Comparison of ENCODE assay signal across 10 mouse cellular contexts in the genomic region with DNA sequence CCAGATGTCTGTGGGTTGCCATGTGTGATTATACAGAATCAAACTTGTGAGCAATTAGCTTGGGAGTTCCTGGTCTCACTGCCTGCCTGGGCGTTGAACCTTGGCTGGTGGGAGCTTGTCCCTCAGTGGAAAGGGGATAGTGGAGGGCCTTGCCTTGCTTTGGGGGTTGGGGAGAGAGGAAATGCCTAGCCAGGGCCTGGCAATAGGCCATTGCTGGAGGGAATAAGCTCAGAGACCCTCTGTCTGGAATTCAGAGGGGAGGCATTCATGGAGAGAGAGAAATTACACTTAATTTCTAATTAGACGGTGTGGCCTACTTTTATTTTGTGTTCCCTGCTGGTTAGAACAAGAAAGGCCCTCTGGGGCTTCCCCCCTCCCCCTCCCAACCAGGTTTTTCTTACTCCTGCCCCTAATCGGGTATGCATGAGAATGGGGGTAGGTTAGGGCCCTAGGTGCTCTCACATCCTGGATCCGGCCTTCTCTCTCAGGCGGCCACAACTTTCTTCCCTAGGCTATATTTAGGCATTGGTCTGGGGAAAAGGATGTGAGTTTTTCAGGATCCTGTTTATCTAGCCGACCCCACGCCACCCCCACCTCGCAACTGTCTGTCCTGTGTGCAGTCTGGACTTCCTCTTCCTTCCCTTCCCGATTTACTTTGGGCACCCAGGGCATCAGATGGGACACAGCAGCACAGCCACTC. TPM values are rescaled to one million over a fixed set of nuclear protein-coding genes. Genes with fewer than 3 reads are reported as not detected.
DNase-seq lines count a peak whose midpoint lies in the region; ATAC-seq and TF ChIP-seq lines count a peak whose summit lies in the region.
"Had no signal": no experiment of that assay in that cellular context is flagged by ENCODE, and none has a peak within 500 bp of the region (broad histone marks: within the 10 kb centered on the region; RNA-seq: fewer than 3 reads in every experiment).

No protein-coding gene starts in this region.

- H3K27ac ChIP-seq in gastrocnemius, adult 2 months: peak overlapping the region; percentile 63
- H3K27ac ChIP-seq in ES-Bruce4 (ENCODE audit: insufficient read depth, low read length): peak overlapping the region; percentile 40
- H3K27ac ChIP-seq in heart, embryonic 14.5 days (replicated peaks in 1 of 2; ENCODE audit: control insufficient read depth in 1 of 2, insufficient read depth in 1 of 2, low read depth in 2 of 2, low read length in 2 of 2): peak overlapping the region; percentile 39 to 62; a peak in 2 of 4 replicates
- peak overlapping the region; percentile 43; the same call in 1 of the 2 replicates for H3K27ac ChIP-seq in liver, embryonic 11.5 days (ENCODE audit: low read depth, low read length)
- no peak overlapping the region for H3K27ac ChIP-seq in midbrain, embryonic 15.5 days
- H3K27ac ChIP-seq: liver, embryonic 14.5 days had no signal

- H3K4me1 ChIP-seq in ES-Bruce4 (ENCODE audit: control insufficient read depth, insufficient read depth, low read length): peaks cover 8% of the 10 kb centered on the region
- peaks cover 20 to 27% of the 10 kb centered on the region in 2 experiments for H3K4me1 ChIP-seq in heart, embryonic 14.5 days (ENCODE audit: control insufficient read depth in 2 of 2, insufficient read depth in 2 of 2, low read length in 2 of 2)
- H3K4me1 ChIP-seq in liver, embryonic 11.5 days (replicated peaks; ENCODE audit: control insufficient read depth, insufficient read depth, low read length): peaks cover 50% of the 10 kb centered on the region
- H3K4me1 ChIP-seq in midbrain, embryonic 15.5 days: 0 out of 2 replicates have a peak, but pooled peaks cover 7% of the 10 kb centered on the region

- no peaks in the 10 kb centered on the region for H3K9me3 ChIP-seq in ES-Bruce4 (replicated peaks; ENCODE audit: control insufficient read depth, insufficient read depth, low read length, poor library complexity, severe bottlenecking)
- H3K9me3 ChIP-seq in heart, embryonic 14.5 days (ENCODE audit: control insufficient read depth, low read length): no peaks in the 10 kb centered on the region
- H3K9me3 ChIP-seq in liver, embryonic 11.5 days (ENCODE audit: control insufficient read depth, low read length): no peaks in the 10 kb centered on the region
- no peaks in the 10 kb centered on the region for H3K9me3 ChIP-seq in midbrain, embryonic 15.5 days

- H3K9ac ChIP-seq in ES-Bruce4 (ENCODE audit: low read depth, poor library complexity, severe bottlenecking): 0 out of 2 replicates have a peak overlapping the region, but pooled peaks have one; percentile 32
- no peak overlapping the region; the same call in 1 of the 2 replicates for H3K9ac ChIP-seq in heart, embryonic 14.5 days (ENCODE audit: low read length)
- 0 out of 2 replicates have a peak overlapping the region, but pooled peaks have one; percentile 14 for H3K9ac ChIP-seq in liver, embryonic 11.5 days (ENCODE audit: low read depth, low read length)
- no peak overlapping the region for H3K9ac ChIP-seq in midbrain, embryonic 15.5 days
- H3K9ac ChIP-seq: liver, embryonic 14.5 days had no signal

- TF ChIP-seq POLR2A in ES-Bruce4 (IDR thresholded peaks at IDR 0.05; ENCODE audit: insufficient read depth, low read length): no peak

- H3K4me3 ChIP-seq in gastrocnemius, adult 2 months: no peak overlapping the region; the same call in 1 of the 2 replicates
- H3K4me3 ChIP-seq in ES-Bruce4 (ENCODE audit: low read depth, low read length): no peak overlapping the region
- H3K4me3 ChIP-seq in heart, embryonic 14.5 days (ENCODE audit: control insufficient read depth in 1 of 2, insufficient read depth in 1 of 2, low read depth in 1 of 2, low read length in 2 of 2): no peak overlapping the region
- no peak overlapping the region for H3K4me3 ChIP-seq in liver, embryonic 11.5 days (ENCODE audit: low read depth, low read length)
- no peak overlapping the region for H3K4me3 ChIP-seq in midbrain, embryonic 15.5 days

- H3K4me2 ChIP-seq in heart, embryonic 14.5 days (ENCODE audit: low read length): no peak overlapping the region
- H3K4me2 ChIP-seq in liver, embryonic 11.5 days: no peak overlapping the region; the same call in 1 of the 2 replicates
- H3K4me2 ChIP-seq in midbrain, embryonic 15.5 days: no peak overlapping the region

- no peak for ATAC-seq in heart, embryonic 14.5 days (ENCODE audit: insufficient number of reproducible peaks, insufficient read depth, low FRiP score, low read depth)
- ATAC-seq in liver, embryonic 11.5 days (replicated peaks; ENCODE audit: low FRiP score): no peak
- ATAC-seq in midbrain, embryonic 15.5 days (replicated peaks): no peak

- TF ChIP-seq EP300 in ES-Bruce4 (IDR thresholded peaks at IDR 0.05; ENCODE audit: insufficient read depth, low read depth, low read length): 0 out of 2 replicates have a peak, but pooled peaks have one; percentile 34

- 31% methylated on average over 9 of the region's 9 CpGs for WGBS in heart, embryonic 14.5 days
- 38% methylated on average over 9 of the region's 9 CpGs for WGBS in liver, embryonic 11.5 days
- 69% methylated on average over 9 of the region's 9 CpGs for WGBS in midbrain, embryonic 15.5 days

- H3K36me3 ChIP-seq in ES-Bruce4 (ENCODE audit: control insufficient read depth, insufficient read depth, low read length, poor library complexity, severe bottlenecking): peaks cover 10% of the 10 kb centered on the region
- peaks cover 14% of the 10 kb centered on the region for H3K36me3 ChIP-seq in heart, embryonic 14.5 days (ENCODE audit: control insufficient read depth, insufficient read depth, low read length)
- peaks cover 17% of the 10 kb centered on the region for H3K36me3 ChIP-seq in liver, embryonic 11.5 days (ENCODE audit: control insufficient read depth, insufficient read depth, low read length)
- peaks cover 10% of the 10 kb centered on the region; the same call in 1 of the 2 replicates for H3K36me3 ChIP-seq in midbrain, embryonic 15.5 days (replicated peaks)

- H3K27me3 ChIP-seq in ES-Bruce4 (ENCODE audit: control insufficient read depth, insufficient read depth, low read length, poor library complexity, severe bottlenecking): no peaks in the 10 kb centered on the region
- H3K27me3 ChIP-seq in heart, embryonic 14.5 days (ENCODE audit: control insufficient read depth, insufficient read depth, low read length): no peaks in the 10 kb centered on the region
- H3K27me3 ChIP-seq in liver, embryonic 11.5 days (replicated peaks; ENCODE audit: control insufficient read depth, insufficient read depth, low read length): no peaks in the 10 kb centered on the region
- no peaks in the 10 kb centered on the region for H3K27me3 ChIP-seq in midbrain, embryonic 15.5 days (replicated peaks)

- no peak for DNase-seq in gastrocnemius, adult 2 months
- DNase-seq in gastrocnemius, postnatal 36 days: no peak
- no peak for DNase-seq in liver, embryonic 11.5 days (ENCODE audit: low spot score)
- no peak for DNase-seq in urinary bladder, adult 2 months (ENCODE audit: low spot score)
- no peak for DNase-seq in layer of hippocampus, adult 18-20 months (ENCODE audit: low spot score in 2 of 2)
- DNase-seq: right cerebral cortex, postnatal 14 days had no signal

- no peak for TF ChIP-seq CTCF in gastrocnemius, adult 2 months (IDR thresholded peaks at IDR 0.05)
- no peak for TF ChIP-seq CTCF in ES-Bruce4 (IDR thresholded peaks at IDR 0.05; ENCODE audit: low read depth, low read length)

- intact Hi-C loops in gastrocnemius, adult 2 months (cut with DNase I): no loop called here
- intact Hi-C loops in gastrocnemius, postnatal 36 days (cut with DNase I): no loop called here

RNA-seq across cellular contexts. Expression of gene Gm10277, which starts 11.7 kb away (rescaled TPM):
- total RNA-seq in gastrocnemius, adult 2 months (2021): not detected
- total RNA-seq in gastrocnemius, postnatal 36 days (2021): not detected
- not detected in 2 replicates for polyA plus RNA-seq in ES-Bruce4 (2011; ENCODE audit: insufficient read depth, insufficient read length, low read depth, missing spikeins)
- polyA plus RNA-seq in heart, embryonic 14.5 days (2014; fragmentation: Nextera tagmentation; extraction: Ambion mirVana): 0.84 and 1.1 TPM in 2 replicates
- polyA plus RNA-seq in liver, embryonic 11.5 days (2014; fragmentation: Nextera tagmentation; extraction: Ambion mirVana): 1.5 and 2.0 TPM in 2 replicates
- polyA plus RNA-seq in midbrain, embryonic 15.5 days (2015; fragmentation: Nextera tagmentation; extraction: Ambion mirVana): 2.3 and 3.0 TPM in 2 replicates
- polyA plus RNA-seq in urinary bladder, adult 2 months (2012; rRNA removed): not detected in 2 replicates
- total RNA-seq in layer of hippocampus, adult 18-20 months (2021): not detected

RNA-seq across cellular contexts. Expression of gene Myo18a, which starts 12.8 kb away (rescaled TPM):
- 100 to 1,000 TPM; 345 to 399 TPM for total RNA-seq in gastrocnemius, adult 2 months (2021)
- 100 to 1,000 TPM; 331 to 334 TPM for total RNA-seq in gastrocnemius, postnatal 36 days (2021)
- 59.6 and 62.7 TPM in 2 replicates for polyA plus RNA-seq in ES-Bruce4 (2011; ENCODE audit: insufficient read depth, insufficient read length, low read depth, missing spikeins)
- 114 and 115 TPM in 2 replicates for polyA plus RNA-seq in heart, embryonic 14.5 days (2014; fragmentation: Nextera tagmentation; extraction: Ambion mirVana)
- 37.1 and 38.3 TPM in 2 replicates for polyA plus RNA-seq in liver, embryonic 11.5 days (2014; fragmentation: Nextera tagmentation; extraction: Ambion mirVana)
- 51.9 and 58.5 TPM in 2 replicates for polyA plus RNA-seq in midbrain, embryonic 15.5 days (2015; fragmentation: Nextera tagmentation; extraction: Ambion mirVana)
- polyA plus RNA-seq in urinary bladder, adult 2 months (2012; rRNA removed): 24.1 and 33.8 TPM in 2 replicates
- total RNA-seq in layer of hippocampus, adult 18-20 months (2021): 100 to 1,000 TPM; 130 to 137 TPM

RNA-seq across cellular contexts. Expression of gene Cryba1, which starts 50.8 kb away (rescaled TPM):
- not detected for total RNA-seq in gastrocnemius, adult 2 months (2021)
- total RNA-seq in gastrocnemius, postnatal 36 days (2021): not detected
- not detected in 2 replicates for polyA plus RNA-seq in ES-Bruce4 (2011; ENCODE audit: insufficient read depth, insufficient read length, low read depth, missing spikeins)
- not detected in 2 replicates for polyA plus RNA-seq in heart, embryonic 14.5 days (2014; fragmentation: Nextera tagmentation; extraction: Ambion mirVana)
- not detected in 2 replicates for polyA plus RNA-seq in liver, embryonic 11.5 days (2014; fragmentation: Nextera tagmentation; extraction: Ambion mirVana)
- 0.31 and 0.53 TPM in 2 replicates for polyA plus RNA-seq in midbrain, embryonic 15.5 days (2015; fragmentation: Nextera tagmentation; extraction: Ambion mirVana)
- not detected in 2 replicates for polyA plus RNA-seq in urinary bladder, adult 2 months (2012; rRNA removed)
- total RNA-seq in layer of hippocampus, adult 18-20 months (2021): not detected
- polyA plus RNA-seq: liver, embryonic 14.5 days had no signal

Comparison
In these comparisons a context has a peak if more than half of its experiments do, and no peak if none do; other contexts are left out.
1. H3K9ac ChIP-seq: peak in ES-Bruce4 (single experiment) and liver, embryonic 11.5 days (single experiment); none in heart, embryonic 14.5 days (single experiment) and midbrain, embryonic 15.5 days (single experiment).